Mouse (Mus musculus): Measurements from ENCODE around the gene Hus1b. TPM values are rescaled to one million over a fixed set of nuclear protein-coding genes. Genes with fewer than 3 reads are reported as not detected.

The Hus1b gene
- polyA plus RNA-seq, 1 experiment from 2014 or later = not detected

DNA sequence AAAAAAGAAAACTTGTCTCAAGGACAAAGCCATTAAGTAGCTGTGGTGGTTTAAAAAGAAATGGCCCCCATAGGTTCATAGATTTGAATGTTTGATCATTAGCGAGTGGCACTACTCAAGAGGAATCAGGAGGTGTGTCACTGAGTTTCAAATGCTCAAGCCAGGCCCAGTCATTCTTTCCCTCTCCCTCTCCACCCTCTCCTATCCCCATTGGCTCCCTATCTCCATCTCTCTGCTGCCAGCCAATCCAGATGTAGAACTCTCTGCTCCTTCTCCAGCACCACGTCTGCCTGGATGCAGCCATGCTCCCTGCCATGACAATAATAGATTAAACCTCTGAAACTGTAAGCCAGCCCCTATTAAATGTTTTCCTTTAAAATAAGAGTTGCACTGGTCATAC, 14.4 kb upstream of the Hus1b start:
- Histone ChIP-seq H3K36me3 (ENCODE audit: control insufficient read depth, insufficient read depth) (no peaks in the 10 kb centered on the region), H3K27me3 (replicated peaks; ENCODE audit: control insufficient read depth, insufficient read depth, low read length) (no peaks in the 10 kb centered on the region), H3K9ac (ENCODE audit: low read depth, low read length) (no peak overlapping the region), H3K4me2 (replicated peaks; ENCODE audit: low read depth) (no peak overlapping the region), H3K27ac (ENCODE audit: low read depth, low read length) (no peak overlapping the region), H3K4me1 (replicated peaks; ENCODE audit: control insufficient read depth, insufficient read depth, low read length) (no peaks in the 10 kb centered on the region), H3K9me3 (ENCODE audit: control insufficient read depth) (no peaks in the 10 kb centered on the region), H3K4me3 (ENCODE audit: low read depth, low read length) (no peak overlapping the region)
- TF ChIP-seq CTCF (IDR thresholded peaks at IDR 0.05; ENCODE audit: low read depth) = no peak
- 50% methylated on average over 2 of the region's 2 CpGs for WGBS
- ATAC-seq = no peak

GRCm38 (mm10) chr13:30960714-30961113, 13.2 kb upstream of the Hus1b start:
- H3K9ac ChIP-seq (ENCODE audit: low read depth, low read length) = no peak overlapping the region
- no peak overlapping the region for H3K27ac ChIP-seq (ENCODE audit: low read depth, low read length)
- no peak for TF ChIP-seq CTCF (IDR thresholded peaks at IDR 0.05; ENCODE audit: low read depth)
- no peak for ATAC-seq
- no peaks in the 10 kb centered on the region for H3K27me3 ChIP-seq (replicated peaks; ENCODE audit: control insufficient read depth, insufficient read depth, low read length)
- no peaks in the 10 kb centered on the region for H3K9me3 ChIP-seq (ENCODE audit: control insufficient read depth)
- 69% methylated on average over 2 of the region's 2 CpGs for WGBS
- H3K36me3 ChIP-seq (ENCODE audit: control insufficient read depth, insufficient read depth) = no peaks in the 10 kb centered on the region
- H3K4me3 ChIP-seq (ENCODE audit: low read depth, low read length) = no peak overlapping the region
- H3K4me1 ChIP-seq (replicated peaks; ENCODE audit: control insufficient read depth, insufficient read depth, low read length) = no peaks in the 10 kb centered on the region
- no peak overlapping the region for H3K4me2 ChIP-seq (replicated peaks; ENCODE audit: low read depth)

DNA sequence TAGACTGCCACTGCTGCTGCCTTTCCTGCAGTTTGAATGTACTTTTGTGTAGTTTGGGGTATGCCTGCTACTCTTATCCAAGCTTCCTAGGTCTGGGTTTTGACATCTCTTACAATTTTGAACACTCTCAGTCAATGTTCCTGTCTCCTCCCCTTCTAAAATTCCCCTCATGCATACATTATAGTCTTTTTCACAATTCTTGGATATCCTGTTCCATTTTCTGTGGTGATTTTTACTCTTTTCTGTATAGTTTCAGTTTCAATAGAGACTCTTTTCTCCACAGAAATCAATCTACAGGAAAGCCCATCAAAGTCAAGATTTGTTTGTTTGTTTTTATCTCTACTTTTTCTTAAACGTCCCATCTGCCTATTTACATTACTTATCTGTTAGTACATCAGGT, 6.0 kb upstream of the Hus1b start:
- H3K4me2 ChIP-seq (replicated peaks; ENCODE audit: low read depth) = no peak overlapping the region
- ATAC-seq = no peak
- no peaks in the 10 kb centered on the region for H3K9me3 ChIP-seq (ENCODE audit: control insufficient read depth)
- 14% methylated on average over 1 of the region's 1 CpGs for WGBS
- H3K27me3 ChIP-seq (replicated peaks; ENCODE audit: control insufficient read depth, insufficient read depth, low read length) = no peaks in the 10 kb centered on the region
- no peak overlapping the region for H3K27ac ChIP-seq (ENCODE audit: low read depth, low read length)
- no peak overlapping the region for H3K9ac ChIP-seq (ENCODE audit: low read depth, low read length)
- H3K4me3 ChIP-seq (ENCODE audit: low read depth, low read length) = no peak overlapping the region
- no peaks in the 10 kb centered on the region for H3K4me1 ChIP-seq (replicated peaks; ENCODE audit: control insufficient read depth, insufficient read depth, low read length)
- no peak for TF ChIP-seq CTCF (IDR thresholded peaks at IDR 0.05; ENCODE audit: low read depth)
- no peaks in the 10 kb centered on the region for H3K36me3 ChIP-seq (ENCODE audit: control insufficient read depth, insufficient read depth)

GRCm38 (mm10) chr13:30952044-30952443, 4.5 kb upstream of the Hus1b start:
- H3K4me3 ChIP-seq (ENCODE audit: low read depth, low read length) = no peak overlapping the region
- H3K27ac ChIP-seq (ENCODE audit: low read depth, low read length) = no peak overlapping the region
- WGBS = 84% methylated on average over 2 of the region's 2 CpGs
- no peak for TF ChIP-seq CTCF (IDR thresholded peaks at IDR 0.05; ENCODE audit: low read depth)
- no peaks in the 10 kb centered on the region for H3K9me3 ChIP-seq (ENCODE audit: control insufficient read depth)
- H3K36me3 ChIP-seq (ENCODE audit: control insufficient read depth, insufficient read depth) = peaks cover 4% of the 10 kb centered on the region; the same call in 1 of the 2 replicates
- no peak overlapping the region for H3K4me2 ChIP-seq (replicated peaks; ENCODE audit: low read depth)
- H3K9ac ChIP-seq (ENCODE audit: low read depth, low read length) = no peak overlapping the region
- no peak for ATAC-seq
- H3K4me1 ChIP-seq (replicated peaks; ENCODE audit: control insufficient read depth, insufficient read depth, low read length) = no peaks in the 10 kb centered on the region
- no peaks in the 10 kb centered on the region for H3K27me3 ChIP-seq (replicated peaks; ENCODE audit: control insufficient read depth, insufficient read depth, low read length)

- H3K4me2 ChIP-seq (replicated peaks; ENCODE audit: low read depth) = no peak overlapping the region
- no peak overlapping the region for H3K27ac ChIP-seq (ENCODE audit: low read depth, low read length)
- ATAC-seq = no peak
- H3K4me1 ChIP-seq (replicated peaks; ENCODE audit: control insufficient read depth, insufficient read depth, low read length) = no peaks in the 10 kb centered on the region
- H3K27me3 ChIP-seq (replicated peaks; ENCODE audit: control insufficient read depth, insufficient read depth, low read length) = no peaks in the 10 kb centered on the region
- TF ChIP-seq CTCF (IDR thresholded peaks at IDR 0.05; ENCODE audit: low read depth) = no peak
- peaks cover 7% of the 10 kb centered on the region; the same call in 1 of the 2 replicates for H3K36me3 ChIP-seq (ENCODE audit: control insufficient read depth, insufficient read depth)
- H3K4me3 ChIP-seq (ENCODE audit: low read depth, low read length) = no peak overlapping the region
- 96% methylated on average over 9 of the region's 9 CpGs for WGBS
- no peak overlapping the region for H3K9ac ChIP-seq (ENCODE audit: low read depth, low read length)
- no peaks in the 10 kb centered on the region for H3K9me3 ChIP-seq (ENCODE audit: control insufficient read depth)
Measured at GRCm38 (mm10) chr13:30949181-30949580, 1.6 kb upstream of the Hus1b start.

DNA sequence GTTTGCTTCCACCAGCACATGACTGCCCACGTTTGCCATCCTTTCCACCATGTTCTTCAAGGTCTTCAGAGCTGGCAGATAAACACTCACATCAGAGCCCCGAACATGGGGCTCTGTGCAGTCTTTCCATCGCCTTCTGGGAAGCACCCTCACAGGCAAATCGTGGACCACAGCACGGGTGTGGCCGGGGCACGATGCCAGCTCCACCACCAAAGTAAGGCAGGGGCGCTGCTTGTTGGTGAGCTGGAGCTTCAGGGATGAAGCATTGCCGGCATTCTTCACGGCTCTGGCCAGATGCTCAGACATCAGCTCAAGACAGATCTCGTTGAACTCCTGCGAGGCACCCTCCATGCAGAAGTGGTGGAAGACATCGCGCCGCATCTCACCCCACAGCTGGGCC, 430 bp downstream of the Hus1b start:
- no peak overlapping the region for H3K9ac ChIP-seq (ENCODE audit: low read depth, low read length)
- 85% methylated on average over 15 of the region's 15 CpGs for WGBS
- H3K27me3 ChIP-seq (replicated peaks; ENCODE audit: control insufficient read depth, insufficient read depth, low read length) = no peaks in the 10 kb centered on the region
- no peak overlapping the region for H3K4me3 ChIP-seq (ENCODE audit: low read depth, low read length)
- TF ChIP-seq CTCF (IDR thresholded peaks at IDR 0.05; ENCODE audit: low read depth) = no peak
- H3K9me3 ChIP-seq (ENCODE audit: control insufficient read depth) = no peaks in the 10 kb centered on the region
- H3K4me1 ChIP-seq (replicated peaks; ENCODE audit: control insufficient read depth, insufficient read depth, low read length) = no peaks in the 10 kb centered on the region
- no peak overlapping the region for H3K27ac ChIP-seq (ENCODE audit: low read depth, low read length)
- H3K36me3 ChIP-seq (ENCODE audit: control insufficient read depth, insufficient read depth) = peaks cover 7% of the 10 kb centered on the region; the same call in 1 of the 2 replicates
- no peak for ATAC-seq
- H3K4me2 ChIP-seq (replicated peaks; ENCODE audit: low read depth) = no peak overlapping the region

GRCm38 (mm10) chr13:30945788-30946187, 1.8 kb downstream of the Hus1b start:
- Histone ChIP-seq H3K4me3 (ENCODE audit: low read depth, low read length) (no peak overlapping the region), H3K4me2 (replicated peaks; ENCODE audit: low read depth) (no peak overlapping the region), H3K4me1 (replicated peaks; ENCODE audit: control insufficient read depth, insufficient read depth, low read length) (no peaks in the 10 kb centered on the region), H3K9ac (ENCODE audit: low read depth, low read length) (no peak overlapping the region), H3K36me3 (ENCODE audit: control insufficient read depth, insufficient read depth) (peaks cover 7% of the 10 kb centered on the region; the same call in 1 of the 2 replicates), H3K27me3 (replicated peaks; ENCODE audit: control insufficient read depth, insufficient read depth, low read length) (no peaks in the 10 kb centered on the region), H3K27ac (ENCODE audit: low read depth, low read length) (no peak overlapping the region), H3K9me3 (ENCODE audit: control insufficient read depth) (no peaks in the 10 kb centered on the region)
- ATAC-seq = no peak
- TF ChIP-seq CTCF (IDR thresholded peaks at IDR 0.05; ENCODE audit: low read depth) = no peak

Measured in intestine, postnatal 0 days (tissue).